Mouse (Mus musculus): Measurements from ENCODE around the gene Cst3. TPM values are rescaled to one million over a fixed set of nuclear protein-coding genes. Genes with fewer than 3 reads are reported as not detected.

Cst3 gene
- total RNA-seq, 2 experiments from 2014 or later, result 2,230 to 2,265 TPM

GRCm38 (mm10) chr2:148856630-148857400 lies 18.7 kb downstream of the Cst3 start:
- no peak for DNase-seq (ENCODE audit: low spot score in 2 of 2)

DNA sequence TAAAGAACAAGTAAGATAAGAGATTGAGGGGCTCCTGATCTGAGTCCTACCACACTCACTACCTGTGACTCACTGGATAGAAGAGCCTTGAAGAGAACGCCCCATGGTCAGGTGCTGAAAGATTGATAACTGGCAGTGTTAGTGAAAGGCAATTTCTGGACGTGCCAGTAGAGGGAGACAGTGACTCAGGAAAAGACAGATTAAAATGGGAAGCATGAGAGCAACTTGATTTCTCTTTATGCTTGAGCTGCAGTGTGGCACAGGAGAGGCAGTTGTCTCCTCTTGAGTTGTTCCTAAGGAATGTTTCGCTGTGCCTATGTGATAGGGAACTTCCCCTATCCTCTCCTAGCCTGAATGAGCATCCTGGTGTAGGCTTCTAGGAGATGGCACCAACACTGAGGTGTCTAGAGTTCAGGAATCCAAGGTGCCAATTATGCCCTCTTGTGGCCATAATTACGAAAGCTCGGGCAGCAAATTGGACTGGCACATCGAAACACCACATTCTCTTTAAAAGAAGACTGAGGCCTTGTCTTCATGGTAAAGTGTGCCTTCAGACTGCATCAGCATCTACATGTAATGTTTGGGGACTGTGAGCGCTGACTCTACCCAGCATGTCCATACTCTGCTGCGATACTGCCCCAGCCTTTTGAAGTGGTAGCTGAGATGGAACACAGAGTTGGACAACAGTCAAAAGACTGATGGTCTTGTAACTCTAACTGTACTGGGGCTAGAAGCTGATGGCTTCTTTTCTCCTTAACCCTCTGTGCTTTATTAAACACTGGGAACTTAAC lies 24.2 kb downstream of the Cst3 start:
- DNase-seq (ENCODE audit: low spot score in 2 of 2), result peak; percentile 88 to 90

GRCm38 (mm10) chr2:148839224-148839623 lies 36.3 kb downstream of the Cst3 start:
- no peak for DNase-seq (ENCODE audit: low spot score in 2 of 2)

GRCm38 (mm10) chr2:148838075-148838777 lies 37.3 kb downstream of the Cst3 start:
- no peak for DNase-seq (ENCODE audit: low spot score in 2 of 2)

- no peak for DNase-seq (ENCODE audit: low spot score in 2 of 2)
Observed at GRCm38 (mm10) chr2:148834912-148835311, 40.6 kb downstream of the Cst3 start, which contains the start of gene Cst9. TSS of gene Cst9 (plus strand) at chr2:148835147.

- no peak for DNase-seq (ENCODE audit: low spot score in 2 of 2)
Observed at GRCm38 (mm10) chr2:148825986-148826385, 49.5 kb downstream of the Cst3 start.

Other genes starting within 250 kb of the Cst3 start
- gene Nxt1, start 203.1 kb downstream of the Cst3 start, total RNA-seq (2021), result 10 to 100 TPM; 10.1 to 12.6 TPM
- gene Gzf1, start 194.7 kb downstream of the Cst3 start, total RNA-seq (2021), result 10 to 100 TPM; 24.0 to 26.2 TPM
- gene Napb, start 143.2 kb downstream of the Cst3 start, total RNA-seq (2021), result 100 to 1,000 TPM; 232 to 251 TPM
- under 1 TPM in 1 of 2 experiments, not detected in 1; 0.71 TPM for gene Cstl1, start 125.3 kb downstream of the Cst3 start, total RNA-seq (2021)
- not detected for gene Cst11, start 104.2 kb downstream of the Cst3 start, total RNA-seq (2021)
- gene 8030411F24Rik, start 93.7 kb downstream of the Cst3 start, total RNA-seq (2021), result not detected
- gene Cst12, start 86.3 kb downstream of the Cst3 start, total RNA-seq (2021), result not detected
- not detected for gene Cst8, start 76.9 kb downstream of the Cst3 start, total RNA-seq (2021)
- not detected for gene Cst13, start 55.6 kb downstream of the Cst3 start, total RNA-seq (2021)
- not detected for gene Cst9, start 40.5 kb downstream of the Cst3 start, total RNA-seq (2021)
- gene 9230104L09Rik, start 10.7 kb downstream of the Cst3 start, total RNA-seq (2021), result not detected
- not detected for gene Gm1330, start 127.6 kb upstream of the Cst3 start, total RNA-seq (2021)
- not detected for gene Gm10750, start 141.5 kb upstream of the Cst3 start, total RNA-seq (2021)

Measured in layer of hippocampus, postnatal 10 days (tissue).